ENCODE assay signal across 28 mouse cellular contexts in genomic region chr17:84515901-84516300, GRCm38 (mm10). TPM values are rescaled to one million over a fixed set of nuclear protein-coding genes. Genes with fewer than 3 reads are reported as not detected.
"Had no signal": no experiment of that assay in that cellular context is flagged by ENCODE, and none has a peak within 500 bp of the region (broad histone marks: within the 10 kb centered on the region; RNA-seq: fewer than 3 reads in every experiment).

No protein-coding gene starts in this region.

- DNase-seq: cerebellum, adult 2 months; cerebellum, adult 8-10 months; cerebellum, adult 9-10 months; cerebellum, adult 9-11 months; cerebellum, postnatal 10 days; cerebellum, postnatal 14 days; cerebellum, postnatal 25 days; cerebellum, postnatal 36 days; embryo, embryonic 11 days; forebrain, postnatal 0 days; gastrocnemius, adult 2 months; gastrocnemius, postnatal 10 days; gastrocnemius, postnatal 14 days; gastrocnemius, postnatal 25 days; gastrocnemius, postnatal 36 days; heart, adult 18-20 months; heart, adult 2 months had no signal

- H3K9ac ChIP-seq: embryonic facial prominence, embryonic 12.5 days; embryonic facial prominence, embryonic 13.5 days; embryonic facial prominence, embryonic 15.5 days; forebrain, embryonic 12.5 days; forebrain, embryonic 13.5 days; forebrain, embryonic 15.5 days; forebrain, postnatal 0 days had no signal

- H3K4me3 ChIP-seq: embryonic facial prominence, embryonic 12.5 days; embryonic facial prominence, embryonic 13.5 days; embryonic facial prominence, embryonic 15.5 days; erythroblast, embryonic 14.5 days; forebrain, embryonic 10.5 days; forebrain, embryonic 12.5 days; forebrain, embryonic 13.5 days; forebrain, embryonic 15.5 days; gastrocnemius, adult 2 months; heart, adult 2 months had no signal

- H3K9me3 ChIP-seq: embryonic facial prominence, embryonic 12.5 days; embryonic facial prominence, embryonic 13.5 days; embryonic facial prominence, embryonic 15.5 days; forebrain, embryonic 10.5 days; forebrain, embryonic 12.5 days; forebrain, embryonic 13.5 days; forebrain, embryonic 15.5 days had no signal

- ATAC-seq: forebrain, embryonic 13.5 days; forebrain, embryonic 14.5 days; forebrain, embryonic 15.5 days; forebrain, embryonic 16.5 days; forebrain, postnatal 0 days had no signal

- H3K27ac ChIP-seq: embryonic facial prominence, embryonic 12.5 days; embryonic facial prominence, embryonic 13.5 days; embryonic facial prominence, embryonic 15.5 days; forebrain, embryonic 10.5 days; forebrain, embryonic 12.5 days; forebrain, embryonic 13.5 days; forebrain, embryonic 15.5 days; gastrocnemius, adult 2 months; heart, adult 2 months had no signal

- H3K4me2 ChIP-seq: embryonic facial prominence, embryonic 12.5 days; embryonic facial prominence, embryonic 13.5 days; embryonic facial prominence, embryonic 15.5 days; forebrain, embryonic 12.5 days; forebrain, embryonic 13.5 days; forebrain, embryonic 15.5 days had no signal

- H3K36me3 ChIP-seq: embryonic facial prominence, embryonic 12.5 days; embryonic facial prominence, embryonic 13.5 days; embryonic facial prominence, embryonic 15.5 days; forebrain, embryonic 10.5 days; forebrain, embryonic 12.5 days; forebrain, embryonic 15.5 days had no signal

- H3K27me3 ChIP-seq: embryonic facial prominence, embryonic 12.5 days; embryonic facial prominence, embryonic 13.5 days; embryonic facial prominence, embryonic 15.5 days had no signal

RNA-seq across cellular contexts. Expression of gene Plekhh2, which starts 4.2 kb away (rescaled TPM):
- total RNA-seq: common myeloid progenitor, adult 5-6 weeks had no signal
- polyA plus RNA-seq: erythroblast, embryonic 14.5 days had no signal
